Mouse (Mus musculus): ENCODE results near the gene Dennd1a. TPM values are rescaled to one million over a fixed set of nuclear protein-coding genes. Genes with fewer than 3 reads are reported as not detected.
"Not testable (repeated sequence)": the region's sequence is repeated elsewhere in the genome, so short reads cannot be mapped to it uniquely, and the experiment has no call there.

Gene Dennd1a
- total RNA-seq, 2 experiments from 2014 or later: 34.2 to 37.0 TPM

GRCm38 (mm10) chr2:37940845-37941361 lies 346.3 kb downstream of the Dennd1a start:
- peak; percentile 69 for ATAC-seq (replicated peaks; ENCODE audit: low FRiP score, low TSS enrichment, poor library complexity, severe bottlenecking)

GRCm38 (mm10) chr2:37939997-37940396 lies 347.2 kb downstream of the Dennd1a start:
- ATAC-seq (replicated peaks; ENCODE audit: low FRiP score, low TSS enrichment, poor library complexity, severe bottlenecking): no peak

- ATAC-seq (replicated peaks; ENCODE audit: low FRiP score, low TSS enrichment, poor library complexity, severe bottlenecking): not testable (repeated sequence)
Measured at GRCm38 (mm10) chr2:37936922-37937321, 350.3 kb downstream of the Dennd1a start.

GRCm38 (mm10) chr2:37932240-37932639 lies 354.9 kb downstream of the Dennd1a start:
- ATAC-seq (replicated peaks; ENCODE audit: low FRiP score, low TSS enrichment, poor library complexity, severe bottlenecking): no peak

- ATAC-seq (replicated peaks; ENCODE audit: low FRiP score, low TSS enrichment, poor library complexity, severe bottlenecking): no peak
Measured at GRCm38 (mm10) chr2:37931018-37931930, 355.9 kb downstream of the Dennd1a start.

- ATAC-seq (replicated peaks; ENCODE audit: low FRiP score, low TSS enrichment, poor library complexity, severe bottlenecking): no peak
Measured at GRCm38 (mm10) chr2:37926133-37926503, 361.1 kb downstream of the Dennd1a start.

GRCm38 (mm10) chr2:37925413-37926132 lies 361.6 kb downstream of the Dennd1a start:
- no peak for ATAC-seq (replicated peaks; ENCODE audit: low FRiP score, low TSS enrichment, poor library complexity, severe bottlenecking)

GRCm38 (mm10) chr2:37908721-37909506 lies 378.3 kb downstream of the Dennd1a start:
- no peak for ATAC-seq (replicated peaks; ENCODE audit: low FRiP score, low TSS enrichment, poor library complexity, severe bottlenecking)

- ATAC-seq (replicated peaks; ENCODE audit: low FRiP score, low TSS enrichment, poor library complexity, severe bottlenecking): no peak
Measured at GRCm38 (mm10) chr2:37908296-37908695, 378.9 kb downstream of the Dennd1a start.

- ATAC-seq (replicated peaks; ENCODE audit: low FRiP score, low TSS enrichment, poor library complexity, severe bottlenecking): no peak
Measured at GRCm38 (mm10) chr2:37906261-37906660, 380.9 kb downstream of the Dennd1a start.

- ATAC-seq (replicated peaks; ENCODE audit: low FRiP score, low TSS enrichment, poor library complexity, severe bottlenecking): no peak
Measured at GRCm38 (mm10) chr2:37903286-37903685, 383.9 kb downstream of the Dennd1a start.

GRCm38 (mm10) chr2:37883214-37883613 lies 404.0 kb downstream of the Dennd1a start:
- no peak for ATAC-seq (replicated peaks; ENCODE audit: low FRiP score, low TSS enrichment, poor library complexity, severe bottlenecking)

- ATAC-seq (replicated peaks; ENCODE audit: low FRiP score, low TSS enrichment, poor library complexity, severe bottlenecking): no peak
Measured at GRCm38 (mm10) chr2:37881262-37881913, 405.8 kb downstream of the Dennd1a start.

GRCm38 (mm10) chr2:37879697-37880096 lies 407.5 kb downstream of the Dennd1a start:
- no peak for ATAC-seq (replicated peaks; ENCODE audit: low FRiP score, low TSS enrichment, poor library complexity, severe bottlenecking)

GRCm38 (mm10) chr2:37872791-37873190 lies 414.4 kb downstream of the Dennd1a start:
- no peak for ATAC-seq (replicated peaks; ENCODE audit: low FRiP score, low TSS enrichment, poor library complexity, severe bottlenecking)

GRCm38 (mm10) chr2:37869628-37870027 lies 417.6 kb downstream of the Dennd1a start:
- no peak for ATAC-seq (replicated peaks; ENCODE audit: low FRiP score, low TSS enrichment, poor library complexity, severe bottlenecking)

- ATAC-seq (replicated peaks; ENCODE audit: low FRiP score, low TSS enrichment, poor library complexity, severe bottlenecking): no peak
Measured at GRCm38 (mm10) chr2:37867387-37867786, 419.8 kb downstream of the Dennd1a start.

GRCm38 (mm10) chr2:37857472-37857871 lies 429.7 kb downstream of the Dennd1a start:
- no peak for ATAC-seq (replicated peaks; ENCODE audit: low FRiP score, low TSS enrichment, poor library complexity, severe bottlenecking)

- no peak for ATAC-seq (replicated peaks; ENCODE audit: low FRiP score, low TSS enrichment, poor library complexity, severe bottlenecking)
Measured at GRCm38 (mm10) chr2:37856955-37857354, 430.2 kb downstream of the Dennd1a start.

All from megakaryocyte-erythroid progenitor cell, adult 5-6 weeks (primary cell).